Mouse (Mus musculus): Measurements from ENCODE around the gene Adam15. TPM values are rescaled to one million over a fixed set of nuclear protein-coding genes. Genes with fewer than 3 reads are reported as not detected.
A peak's percentile ranks its signal among the peaks of the same experiment; 100 is the strongest.

The Adam15 gene
- polyA plus RNA-seq, 2 experiments = 45.9 to 80.4 TPM

- H3K9me3 ChIP-seq (ENCODE audit: control insufficient read depth, low read length) = no peaks in the 10 kb centered on the region
- no peaks in the 10 kb centered on the region for H3K4me1 ChIP-seq (ENCODE audit: control insufficient read depth, insufficient read depth, low read length)
- no peak overlapping the region for H3K27ac ChIP-seq (replicated peaks; ENCODE audit: low read depth, low read length)
- no peak for DNase-seq (ENCODE audit: low spot score)
- H3K4me3 ChIP-seq (replicated peaks; ENCODE audit: low read length) = no peak overlapping the region
- H3K27me3 ChIP-seq (ENCODE audit: control insufficient read depth, insufficient read depth, low read length) = no peaks in the 10 kb centered on the region
- 0 out of 2 replicates have a peak overlapping the region, but pooled peaks have one; percentile 7 for H3K9ac ChIP-seq (ENCODE audit: low read depth, low read length, severe bottlenecking)
- WGBS = 66% methylated on average over 20 of the region's 20 CpGs
- ATAC-seq (ENCODE audit: low FRiP score, low read depth) = no peak
- H3K36me3 ChIP-seq (ENCODE audit: control insufficient read depth, insufficient read depth, low read length) = no peaks in the 10 kb centered on the region
- no peak for TF ChIP-seq POLR2A (IDR thresholded peaks at IDR 0.05; ENCODE audit: borderline replicate concordance, extremely low read depth, insufficient read depth, insufficient read length)
- H3K4me2 ChIP-seq (replicated peaks; ENCODE audit: low read depth, low read length, severe bottlenecking) = no peak overlapping the region
Observed at GRCm38 (mm10) chr3:89365486-89366414, 16.0 kb upstream of the Adam15 start.

GRCm38 (mm10) chr3:89365153-89365485 is 15.3 kb upstream of the Adam15 start, which contains the start of gene Dcst1:
TSS of gene Dcst1 (minus strand) at chr3:89365253.
- Histone ChIP-seq H3K9ac (ENCODE audit: low read depth, low read length, severe bottlenecking) (0 out of 2 replicates have a peak within 1 kb of the TSS, but pooled peaks have one; percentile 7), H3K4me3 (replicated peaks; ENCODE audit: low read length) (no peak within 1 kb of the TSS), H3K4me2 (replicated peaks; ENCODE audit: low read depth, low read length, severe bottlenecking) (no peak within 1 kb of the TSS), H3K4me1 (ENCODE audit: control insufficient read depth, insufficient read depth, low read length) (no peaks in the 10 kb centered on the region), H3K36me3 (ENCODE audit: control insufficient read depth, insufficient read depth, low read length) (no peaks in the 10 kb centered on the region), H3K27me3 (ENCODE audit: control insufficient read depth, insufficient read depth, low read length) (no peaks in the 10 kb centered on the region), H3K27ac (replicated peaks; ENCODE audit: low read depth, low read length) (no peak within 1 kb of the TSS), H3K9me3 (ENCODE audit: control insufficient read depth, low read length) (no peaks in the 10 kb centered on the region)
- WGBS = 90% methylated on average over 11 of the region's 11 CpGs
- DNase-seq (ENCODE audit: low spot score) = no peak
- no peak for TF ChIP-seq POLR2A (IDR thresholded peaks at IDR 0.05; ENCODE audit: borderline replicate concordance, extremely low read depth, insufficient read depth, insufficient read length)
- ATAC-seq (ENCODE audit: low FRiP score, low read depth) = no peak

GRCm38 (mm10) chr3:89364631-89365030 is 14.8 kb upstream of the Adam15 start:
- TF ChIP-seq POLR2A (IDR thresholded peaks at IDR 0.05; ENCODE audit: borderline replicate concordance, extremely low read depth, insufficient read depth, insufficient read length) = no peak
- Histone ChIP-seq H3K9ac (ENCODE audit: low read depth, low read length, severe bottlenecking) (no peak overlapping the region), H3K4me1 (ENCODE audit: control insufficient read depth, insufficient read depth, low read length) (no peaks in the 10 kb centered on the region), H3K9me3 (ENCODE audit: control insufficient read depth, low read length) (no peaks in the 10 kb centered on the region), H3K36me3 (ENCODE audit: control insufficient read depth, insufficient read depth, low read length) (no peaks in the 10 kb centered on the region), H3K27ac (replicated peaks; ENCODE audit: low read depth, low read length) (no peak overlapping the region), H3K27me3 (ENCODE audit: control insufficient read depth, insufficient read depth, low read length) (no peaks in the 10 kb centered on the region), H3K4me3 (replicated peaks; ENCODE audit: low read length) (no peak overlapping the region), H3K4me2 (replicated peaks; ENCODE audit: low read depth, low read length, severe bottlenecking) (no peak overlapping the region)
- 65% methylated on average over 8 of the region's 8 CpGs for WGBS
- DNase-seq (ENCODE audit: low spot score) (no peak), ATAC-seq (ENCODE audit: low FRiP score, low read depth) (no peak)

GRCm38 (mm10) chr3:89361675-89362074 is 11.9 kb upstream of the Adam15 start, which contains the start of gene Dcst2:
TSS of gene Dcst2 (plus strand) at chr3:89361975.
- ATAC-seq (ENCODE audit: low FRiP score, low read depth) (no peak), DNase-seq (ENCODE audit: low spot score) (no peak)
- Histone ChIP-seq H3K4me1 (ENCODE audit: control insufficient read depth, insufficient read depth, low read length) (no peaks in the 10 kb centered on the region), H3K4me2 (replicated peaks; ENCODE audit: low read depth, low read length, severe bottlenecking) (no peak within 1 kb of the TSS), H3K27ac (replicated peaks; ENCODE audit: low read depth, low read length) (no peak within 1 kb of the TSS), H3K9me3 (ENCODE audit: control insufficient read depth, low read length) (no peaks in the 10 kb centered on the region), H3K36me3 (ENCODE audit: control insufficient read depth, insufficient read depth, low read length) (no peaks in the 10 kb centered on the region), H3K9ac (ENCODE audit: low read depth, low read length, severe bottlenecking) (no peak within 1 kb of the TSS), H3K27me3 (ENCODE audit: control insufficient read depth, insufficient read depth, low read length) (no peaks in the 10 kb centered on the region), H3K4me3 (replicated peaks; ENCODE audit: low read length) (no peak within 1 kb of the TSS)
- WGBS = 83% methylated on average over 7 of the region's 7 CpGs
- TF ChIP-seq POLR2A (IDR thresholded peaks at IDR 0.05; ENCODE audit: borderline replicate concordance, extremely low read depth, insufficient read depth, insufficient read length) = no peak

- Histone ChIP-seq H3K36me3 (ENCODE audit: control insufficient read depth, insufficient read depth, low read length) (no peaks in the 10 kb centered on the region), H3K4me2 (replicated peaks; ENCODE audit: low read depth, low read length, severe bottlenecking) (no peak overlapping the region), H3K4me3 (replicated peaks; ENCODE audit: low read length) (no peak overlapping the region), H3K9ac (ENCODE audit: low read depth, low read length, severe bottlenecking) (no peak overlapping the region), H3K27ac (replicated peaks; ENCODE audit: low read depth, low read length) (no peak overlapping the region), H3K4me1 (ENCODE audit: control insufficient read depth, insufficient read depth, low read length) (no peaks in the 10 kb centered on the region), H3K9me3 (ENCODE audit: control insufficient read depth, low read length) (no peaks in the 10 kb centered on the region), H3K27me3 (ENCODE audit: control insufficient read depth, insufficient read depth, low read length) (no peaks in the 10 kb centered on the region)
- no peak for TF ChIP-seq POLR2A (IDR thresholded peaks at IDR 0.05; ENCODE audit: borderline replicate concordance, extremely low read depth, insufficient read depth, insufficient read length)
- ATAC-seq (ENCODE audit: low FRiP score, low read depth) (no peak), DNase-seq (ENCODE audit: low spot score) (no peak)
- WGBS = 66% methylated on average over 3 of the region's 3 CpGs
Observed at GRCm38 (mm10) chr3:89360237-89360636, 10.4 kb upstream of the Adam15 start.
